ENCODE assay signal across 11 mouse cellular contexts in genomic region chr8:120152636-120153035, GRCm38 (mm10). TPM values are rescaled to one million over a fixed set of nuclear protein-coding genes. Genes with fewer than 3 reads are reported as not detected.
DNase-seq lines count a peak whose midpoint lies in the region; ATAC-seq and TF ChIP-seq lines count a peak whose summit lies in the region.
"Had no signal": no experiment of that assay in that cellular context is flagged by ENCODE, and none has a peak within 500 bp of the region (broad histone marks: within the 10 kb centered on the region; RNA-seq: fewer than 3 reads in every experiment).

No protein-coding gene starts in this region.

- H3K79me2 ChIP-seq in macrophage (ENCODE audit: inconsistent target): no peaks in the 10 kb centered on the region

- 13% methylated on average over 7 of the region's 7 CpGs for WGBS in cerebellum, adult 2 months
- 27% methylated on average over 7 of the region's 7 CpGs for WGBS in lung, adult 2 months
- 15% methylated on average over 7 of the region's 7 CpGs for WGBS in macrophage (ENCODE audit: missing documents)

- DNase-seq in cerebellum, adult 2 months: no peak
- DNase-seq in cerebellum, adult 11-12 months: no peak
- peak; percentile 46 to 67 for DNase-seq in lung, adult 18-20 months
- DNase-seq in lung, adult 2 months: no peak
- DNase-seq in gastrocnemius, adult 18-20 months (ENCODE audit: low spot score): no peak
- DNase-seq in left cerebral cortex, adult 18-20 months (ENCODE audit: low spot score in 2 of 2): no peak

- peak; percentile 92 for ATAC-seq in granulocyte monocyte progenitor cell, adult 5-6 weeks (replicated peaks; ENCODE audit: poor library complexity, severe bottlenecking)

- H3K4me3 ChIP-seq in cerebellum, adult 2 months (replicated peaks; ENCODE audit: insufficient read depth, low read depth, low read length): no peak overlapping the region
- no peak overlapping the region for H3K4me3 ChIP-seq in lung, adult 2 months (replicated peaks; ENCODE audit: extremely low read depth, low read depth, low read length)
- no peak overlapping the region for H3K4me3 ChIP-seq in macrophage (ENCODE audit: inconsistent target)
- H3K4me3 ChIP-seq: erythroblast, embryonic 14.5 days had no signal

- H3K4me1 ChIP-seq in cerebellum, adult 2 months (ENCODE audit: control insufficient read depth, insufficient read depth, low read length): peaks cover 30% of the 10 kb centered on the region
- no peaks in the 10 kb centered on the region for H3K4me1 ChIP-seq in lung, adult 2 months (ENCODE audit: control insufficient read depth, insufficient read depth, low read length)

- TF ChIP-seq CTCF in cerebellum, adult 2 months (IDR thresholded peaks at IDR 0.05; ENCODE audit: borderline replicate concordance, insufficient read depth, low read depth, low read length): no peak
- no peak for TF ChIP-seq CTCF in lung, adult 2 months (IDR thresholded peaks at IDR 0.05; ENCODE audit: insufficient read depth, low read length)

- no peak for TF ChIP-seq POLR2A in cerebellum, adult 2 months (IDR thresholded peaks at IDR 0.05; ENCODE audit: borderline replicate concordance, insufficient read depth, low read length)
- no peak for TF ChIP-seq POLR2A in lung, adult 2 months (IDR thresholded peaks at IDR 0.05; ENCODE audit: borderline replicate concordance, extremely low read depth, low read depth, low read length)

- H3K36me3 ChIP-seq in macrophage (ENCODE audit: inconsistent target): peaks cover 14% of the 10 kb centered on the region

- H3K27me3 ChIP-seq in cerebellum, adult 2 months (ENCODE audit: control insufficient read depth, insufficient read depth, low read length): no peaks in the 10 kb centered on the region

- 0 out of 2 replicates have a peak overlapping the region, but pooled peaks have one; percentile 3 for H3K27ac ChIP-seq in cerebellum, adult 2 months (ENCODE audit: insufficient read depth, low read length)
- peak overlapping the region; percentile 10 for H3K27ac ChIP-seq in macrophage

RNA-seq across cellular contexts. Expression of gene Fam92b, which starts 24.6 kb away (rescaled TPM):
- 1.8 and 3.3 TPM in 2 replicates for polyA plus RNA-seq in cerebellum, adult 2 months (2012; rRNA removed)
- polyA plus RNA-seq in lung, adult 2 months (2012; rRNA removed): 9.0 and 10.2 TPM in 2 replicates
- total RNA-seq in granulocyte monocyte progenitor cell, adult 5-6 weeks (2014; fragmentation: Nextera tagmentation): not detected in 2 replicates
- total RNA-seq in granulocyte monocyte progenitor cell, adult 5-6 weeks (2017): not detected in 2 replicates
- not detected for total RNA-seq in macrophage (2018; cell fraction: chromatin; rRNA removed)
- total RNA-seq in macrophage (2018; cell fraction: cytosol; rRNA removed): not detected
- total RNA-seq in macrophage (2018; cell fraction: nucleus; rRNA removed): not detected
- polyA plus RNA-seq in macrophage (2018): not detected in 3 replicates
- not detected for total RNA-seq in gastrocnemius, adult 18-20 months (2021)
- under 1 TPM in 1 of 2 experiments, not detected in 1; 0.63 TPM for total RNA-seq in left cerebral cortex, adult 18-20 months (2021)
- polyA plus RNA-seq: erythroblast, embryonic 14.5 days; heart, embryonic 14.5 days; small intestine, adult 2 months had no signal

RNA-seq across cellular contexts. Expression of gene 6430548M08Rik, which starts 38.7 kb away (rescaled TPM):
- polyA plus RNA-seq in cerebellum, adult 2 months (2012; rRNA removed): 175 and 188 TPM in 2 replicates
- 46.1 and 72.9 TPM in 2 replicates for polyA plus RNA-seq in lung, adult 2 months (2012; rRNA removed)
- total RNA-seq in granulocyte monocyte progenitor cell, adult 5-6 weeks (2014; fragmentation: Nextera tagmentation): 0.04 and 9.0 TPM in 2 replicates
- 3.3 and 3.6 TPM in 2 replicates for total RNA-seq in granulocyte monocyte progenitor cell, adult 5-6 weeks (2017)
- 10 to 100 TPM in 16 of 26 experiments, 1 to 10 TPM in 10; 1.4 to 55.6 (median 17.6) TPM for total RNA-seq in macrophage (2018; cell fraction: chromatin; rRNA removed)
- total RNA-seq in macrophage (2018; cell fraction: cytosol; rRNA removed): 10 to 100 TPM in 25 of 26 experiments, 1 to 10 TPM in 1; 8.5 to 48.8 (median 22.5) TPM
- 10 to 100 TPM in 21 of 26 experiments, 1 to 10 TPM in 5; 4.2 to 47.4 (median 20.8) TPM for total RNA-seq in macrophage (2018; cell fraction: nucleus; rRNA removed)
- 25.6 to 29.2 TPM (median 26.4 TPM) in 3 replicates for polyA plus RNA-seq in macrophage (2018)
- 10 to 100 TPM; 23.3 to 45.0 TPM for total RNA-seq in gastrocnemius, adult 18-20 months (2021)
- 100 to 1,000 TPM; 247 to 294 TPM for total RNA-seq in left cerebral cortex, adult 18-20 months (2021)

RNA-seq across cellular contexts. Expression of gene Zdhhc7, which starts 51.4 kb away (rescaled TPM):
- 34.7 and 39.3 TPM in 2 replicates for polyA plus RNA-seq in cerebellum, adult 2 months (2012; rRNA removed)
- 64.9 and 78.0 TPM in 2 replicates for polyA plus RNA-seq in lung, adult 2 months (2012; rRNA removed)
- total RNA-seq in granulocyte monocyte progenitor cell, adult 5-6 weeks (2014; fragmentation: Nextera tagmentation): 19.5 and 24.3 TPM in 2 replicates
- 14.5 and 21.1 TPM in 2 replicates for total RNA-seq in granulocyte monocyte progenitor cell, adult 5-6 weeks (2017)
- total RNA-seq in macrophage (2018; cell fraction: chromatin; rRNA removed): 10 to 100 TPM in 22 of 26 experiments, 1 to 10 TPM in 4; 5.8 to 47.9 (median 19.9) TPM
- total RNA-seq in macrophage (2018; cell fraction: cytosol; rRNA removed): 10 to 100 TPM; 16.4 to 44.2 (median 33.9) TPM
- total RNA-seq in macrophage (2018; cell fraction: nucleus; rRNA removed): 10 to 100 TPM; 12.3 to 55.8 (median 27.6) TPM
- 18.5 to 34.0 TPM (median 27.8 TPM) in 3 replicates for polyA plus RNA-seq in macrophage (2018)
- total RNA-seq in gastrocnemius, adult 18-20 months (2021): 10 to 100 TPM; 20.4 to 24.6 TPM
- 10 to 100 TPM; 37.3 to 37.9 TPM for total RNA-seq in left cerebral cortex, adult 18-20 months (2021)

Comparison
In these comparisons a context has a peak if more than half of its experiments do, and no peak if none do; other contexts are left out.
1. DNase-seq: peak in lung, adult 18-20 months (2 of 2); none in cerebellum, adult 2 months (0 of 2), cerebellum, adult 11-12 months (single experiment), lung, adult 2 months (single experiment), gastrocnemius, adult 18-20 months (single experiment) and left cerebral cortex, adult 18-20 months (0 of 2).
2. RNA of gene 6430548M08Rik, which starts 38.7 kb away (total RNA-seq): 247 to 294 TPM in left cerebral cortex, adult 18-20 months; 23.3 to 45.0 TPM in gastrocnemius, adult 18-20 months and 0.04 to 9.0 TPM in granulocyte monocyte progenitor cell, adult 5-6 weeks; every median in the first group is over 4 times any median in the second.